Mouse (Mus musculus) kidney, embryonic 14.5 days (tissue): Measurements from ENCODE around the gene Tmcc2. TPM values are rescaled to one million over a fixed set of nuclear protein-coding genes. Genes with fewer than 3 reads are reported as not detected.

Source experiments
- ATAC-seq: fragments of 200-750 bp; cut with Nextera tagmentation; 2 replicates; pipeline ENCODE4 v1.8.0; 2017; ENCODE audit warnings: moderate number of reproducible peaks, mild to moderate bottlenecking, moderate TSS enrichment, moderate library complexity; ENCODE audit not compliant: low FRiP score, low TSS enrichment
- H3K27ac ChIP-seq: fragments of 300-500 bp; sonication (generic); 2 replicates; pipeline ENCODE4 v1.5.1; 2014; ENCODE audit warnings: low read depth, mild to moderate bottlenecking, low read length, moderate library complexity, mixed read lengths
- H3K27me3 ChIP-seq: fragments of 300-500 bp; sonication (generic); 2 replicates; pipeline ENCODE4 v1.6.1; 2014; ENCODE audit warnings: mild to moderate bottlenecking, low read length; ENCODE audit not compliant: control insufficient read depth, insufficient read depth
- H3K36me3 ChIP-seq: fragments of 300-500 bp; sonication (generic); 2 replicates; pipeline ENCODE4 v1.6.1; 2014; ENCODE audit warnings: low read length, mixed read lengths; ENCODE audit not compliant: control insufficient read depth, insufficient read depth
- H3K4me1 ChIP-seq: fragments of 300-500 bp; sonication (generic); 2 replicates; pipeline ENCODE4 v1.6.1; 2014; ENCODE audit warnings: low read length, mixed read lengths; ENCODE audit not compliant: control insufficient read depth, insufficient read depth
- H3K4me2 ChIP-seq: fragments of 300-500 bp; sonication (generic); replicated peaks from 2 replicates; pipeline ENCODE4 v1.6.1; 2014; ENCODE audit warnings: low read depth, mild to moderate bottlenecking, low read length
- H3K4me3 ChIP-seq: fragments of 300-500 bp; sonication (generic); 2 replicates; pipeline ENCODE4 v1.5.1; 2014; ENCODE audit warnings: mild to moderate bottlenecking, low read length
- H3K9ac ChIP-seq: fragments of 300-500 bp; sonication (generic); 2 replicates; pipeline ENCODE4 v1.6.1; 2014; ENCODE audit warnings: low read depth, mild to moderate bottlenecking, low read length, moderate library complexity
- H3K9me3 ChIP-seq: fragments of 300-500 bp; sonication (generic); 2 replicates; pipeline ENCODE4 v1.6.1; 2016; ENCODE audit warnings: low read length; ENCODE audit not compliant: control insufficient read depth
- WGBS: fragments of 180-500 bp; shearing (Covaris S2); extraction: QIAGEN DNeasy Blood & Tissue Kit; methylation state at CpG from one replicate; pipeline ENCODE4 v1.1.7; 2014; 5-methylcytosine and 5-hydroxymethylcytosine counted together
- polyA plus RNA-seq: library from polyadenylated mRNA; unstranded; fragments of >200 nt; fragmentation: Nextera tagmentation; extraction: Ambion mirVana; gene quantifications from 2 replicates; pipeline ENCODE4 v1.2.1, GENCODE M21; 2014

Tmcc2 gene
- polyA plus RNA-seq, 1 experiment from 2014 or later: 6.2 TPM

DNA sequence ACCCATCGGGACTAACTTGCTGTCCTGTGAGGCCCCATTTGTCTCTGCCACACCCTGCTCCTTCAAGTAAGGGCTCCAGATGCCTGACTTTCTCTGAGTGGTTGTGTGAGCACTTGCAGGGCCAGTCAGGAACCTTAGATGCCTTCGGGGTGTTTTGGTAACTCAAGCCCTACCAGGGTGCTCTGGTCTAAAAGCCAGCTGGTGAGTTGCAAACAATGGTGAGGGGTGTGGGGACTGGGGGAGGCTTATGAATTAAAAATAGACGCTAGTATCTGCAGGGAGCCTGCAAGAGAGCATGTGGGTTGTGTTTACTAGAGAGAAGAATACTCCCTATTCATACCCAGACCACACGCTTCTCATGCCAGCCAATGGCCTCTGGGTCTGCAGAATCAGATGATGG is 15.8 kb downstream of the Tmcc2 start:
- WGBS: 35% methylated on average over 4 of the region's 4 CpGs
- no peaks in the 10 kb centered on the region for H3K9me3 ChIP-seq

GRCm38 (mm10) chr1:132374873-132375244 is 16.2 kb downstream of the Tmcc2 start:
- Histone ChIP-seq H3K4me2 (no peak overlapping the region), H3K36me3 (peaks cover 6% of the 10 kb centered on the region; the same call in 1 of the 2 replicates), H3K9ac (no peak overlapping the region), H3K4me3 (no peak overlapping the region), H3K27ac (no peak overlapping the region), H3K4me1 (peaks cover 45% of the 10 kb centered on the region), H3K27me3 (no peaks in the 10 kb centered on the region), H3K9me3 (no peaks in the 10 kb centered on the region)
- ATAC-seq: no peak
- 73% methylated on average over 3 of the region's 3 CpGs for WGBS

More for the DNA sequence above, 15.8 kb downstream of the Tmcc2 start:
- Histone ChIP-seq H3K9ac (no peak overlapping the region), H3K4me2 (no peak overlapping the region), H3K4me1 (peaks cover 45% of the 10 kb centered on the region), H3K36me3 (peaks cover 9% of the 10 kb centered on the region; the same call in 1 of the 2 replicates), H3K27ac (no peak overlapping the region), H3K27me3 (no peaks in the 10 kb centered on the region), H3K4me3 (no peak overlapping the region)
- no peak for ATAC-seq

DNA sequence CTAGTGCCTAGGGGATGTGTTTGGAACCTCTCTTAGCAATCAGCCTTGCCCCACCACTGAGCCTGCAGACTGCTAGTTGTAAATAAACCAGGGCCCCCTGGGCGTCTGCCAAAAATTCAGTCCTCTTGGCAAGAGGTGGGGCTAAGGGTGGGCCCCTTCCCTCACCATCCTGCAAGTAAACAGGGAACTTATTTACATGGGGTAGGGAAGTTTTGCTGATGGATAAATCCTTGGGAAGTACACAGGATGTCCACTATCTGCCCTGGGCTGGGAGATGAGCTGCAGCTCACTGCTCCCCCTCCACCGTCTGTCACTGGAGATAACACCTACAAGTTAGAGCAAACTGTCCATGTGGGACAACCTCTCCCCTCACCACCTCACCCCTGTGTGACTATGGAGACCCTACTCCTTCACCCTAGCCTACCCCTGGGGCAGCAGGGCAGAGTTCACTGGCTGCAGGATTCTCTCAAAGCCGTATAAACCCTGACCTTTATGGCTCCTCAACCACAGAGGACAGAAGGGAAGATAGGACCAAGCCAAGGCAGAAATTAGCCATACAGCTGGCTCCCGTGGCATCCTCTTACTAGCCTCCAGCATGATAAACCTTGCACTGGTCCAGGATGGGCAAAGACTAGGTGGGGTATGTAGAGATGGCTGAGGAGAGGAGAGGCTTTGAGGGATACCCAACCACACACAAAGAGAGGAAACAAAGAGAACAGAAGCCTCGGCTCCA is 16.8 kb downstream of the Tmcc2 start:
- H3K4me3 ChIP-seq: no peak overlapping the region
- 29% methylated on average over 5 of the region's 5 CpGs for WGBS
- H3K9ac ChIP-seq: no peak overlapping the region
- H3K27me3 ChIP-seq: no peaks in the 10 kb centered on the region
- H3K36me3 ChIP-seq: peaks cover 3% of the 10 kb centered on the region; the same call in 1 of the 2 replicates
- ATAC-seq: no peak
- H3K27ac ChIP-seq: no peak overlapping the region
- H3K4me2 ChIP-seq: no peak overlapping the region
- no peaks in the 10 kb centered on the region for H3K9me3 ChIP-seq
- peaks cover 45% of the 10 kb centered on the region for H3K4me1 ChIP-seq

- no peak overlapping the region for H3K27ac ChIP-seq
- H3K9ac ChIP-seq: no peak overlapping the region
- H3K27me3 ChIP-seq: no peaks in the 10 kb centered on the region
- H3K4me3 ChIP-seq: no peak overlapping the region
- no peaks in the 10 kb centered on the region for H3K9me3 ChIP-seq
- H3K36me3 ChIP-seq: no peaks in the 10 kb centered on the region; the same call in 1 of the 2 replicates
- no peak for ATAC-seq
- peaks cover 45% of the 10 kb centered on the region for H3K4me1 ChIP-seq
- 81% methylated on average over 6 of the region's 6 CpGs for WGBS
- no peak overlapping the region for H3K4me2 ChIP-seq
Measured at GRCm38 (mm10) chr1:132372896-132373534, 18.1 kb downstream of the Tmcc2 start.

DNA sequence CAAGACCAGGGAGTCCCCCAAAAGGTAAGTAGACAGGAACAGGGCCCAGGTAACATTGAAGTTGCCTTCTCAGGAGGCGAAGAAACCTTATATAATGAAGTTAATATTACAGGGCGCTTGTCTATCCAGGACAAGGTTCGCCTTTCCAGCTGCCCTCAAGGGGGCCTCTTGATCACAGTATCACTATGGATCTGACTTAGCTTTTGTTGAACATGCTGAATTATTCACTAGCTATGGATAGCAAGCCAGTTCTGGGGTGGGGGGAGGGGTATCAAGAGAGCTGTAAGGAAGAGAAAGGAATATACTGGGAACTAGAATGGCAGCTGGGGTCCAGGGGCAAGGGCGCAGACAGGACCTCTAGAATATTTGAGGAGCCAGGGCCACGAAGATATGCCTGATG is 18.7 kb downstream of the Tmcc2 start:
- Histone ChIP-seq H3K9me3 (no peaks in the 10 kb centered on the region), H3K27ac (no peak overlapping the region), H3K36me3 (no peaks in the 10 kb centered on the region; the same call in 1 of the 2 replicates), H3K9ac (no peak overlapping the region), H3K4me1 (peaks cover 43% of the 10 kb centered on the region), H3K4me2 (no peak overlapping the region), H3K27me3 (no peaks in the 10 kb centered on the region), H3K4me3 (no peak overlapping the region)
- no peak for ATAC-seq
- WGBS: 83% methylated on average over 5 of the region's 5 CpGs

- Histone ChIP-seq H3K4me1 (peaks cover 34% of the 10 kb centered on the region), H3K9me3 (no peaks in the 10 kb centered on the region), H3K9ac (0 out of 2 replicates have a peak overlapping the region, but pooled peaks have one; percentile 4), H3K4me3 (no peak overlapping the region), H3K27ac (no peak overlapping the region), H3K27me3 (no peaks in the 10 kb centered on the region), H3K36me3 (no peaks in the 10 kb centered on the region; the same call in 1 of the 2 replicates), H3K4me2 (no peak overlapping the region)
- no peak for ATAC-seq
- WGBS: 50% methylated on average over 8 of the region's 8 CpGs
Measured at GRCm38 (mm10) chr1:132371298-132372081, 19.6 kb downstream of the Tmcc2 start.

DNA sequence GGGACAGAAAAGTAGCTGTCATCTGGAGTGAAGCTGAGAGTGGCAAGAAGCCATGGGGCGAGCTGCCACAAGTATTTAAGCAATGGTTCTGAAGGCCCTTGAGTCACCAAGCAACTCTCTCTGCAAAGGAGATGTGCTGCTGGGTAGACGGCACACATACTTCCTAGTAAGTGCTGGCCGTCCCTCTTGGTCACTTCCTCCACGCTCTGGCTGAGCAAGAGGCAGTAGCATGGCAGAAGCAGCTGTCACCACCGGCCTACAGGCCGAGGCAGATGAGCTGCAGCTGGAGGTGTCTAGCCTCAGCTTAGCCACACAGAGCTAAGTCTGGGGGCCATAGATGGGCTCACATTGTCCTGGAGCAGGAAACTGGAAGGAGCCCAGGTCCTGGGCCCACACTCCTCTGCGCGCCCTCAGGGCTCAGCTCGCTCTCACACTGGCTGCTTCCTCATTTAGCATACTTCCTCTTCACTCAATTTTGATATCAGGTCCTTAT is 20.4 kb downstream of the Tmcc2 start:
- Histone ChIP-seq H3K36me3 (no peaks in the 10 kb centered on the region; the same call in 1 of the 2 replicates), H3K27me3 (no peaks in the 10 kb centered on the region), H3K9me3 (no peaks in the 10 kb centered on the region), H3K4me2 (no peak overlapping the region), H3K4me1 (peaks cover 26% of the 10 kb centered on the region), H3K9ac (no peak overlapping the region), H3K4me3 (no peak overlapping the region), H3K27ac (no peak overlapping the region)
- 55% methylated on average over 9 of the region's 9 CpGs for WGBS
- no peak for ATAC-seq

GRCm38 (mm10) chr1:132367692-132368506 is 23.2 kb downstream of the Tmcc2 start:
- no peak overlapping the region for H3K27ac ChIP-seq
- WGBS: 28% methylated on average over 7 of the region's 7 CpGs
- no peak overlapping the region for H3K4me2 ChIP-seq
- H3K27me3 ChIP-seq: no peaks in the 10 kb centered on the region
- H3K36me3 ChIP-seq: no peaks in the 10 kb centered on the region; the same call in 1 of the 2 replicates
- H3K9ac ChIP-seq: no peak overlapping the region
- peak; percentile 86 for ATAC-seq
- H3K9me3 ChIP-seq: no peaks in the 10 kb centered on the region
- peaks cover 17% of the 10 kb centered on the region for H3K4me1 ChIP-seq
- no peak overlapping the region for H3K4me3 ChIP-seq
